Mouse (Mus musculus): ENCODE results near the gene Strn.

- TF ChIP-seq TAL1 (conservative IDR thresholded peaks at IDR 0.05; ENCODE audit: low read depth, low read length): no peak
- TF ChIP-seq CTCF (IDR thresholded peaks at IDR 0.05; ENCODE audit: low read depth, low read length): no peak
Observed at GRCm38 (mm10) chr17:78763272-78763671, 26.3 kb upstream of the Strn start.

Data from G1E (cell line).